Mouse (Mus musculus) limb, embryonic 13.5 days (tissue): ENCODE measurements around the gene Thap12. TPM values are rescaled to one million over a fixed set of nuclear protein-coding genes. Genes with fewer than 3 reads are reported as not detected.
A peak's percentile ranks its signal among the peaks of the same experiment; 100 is the strongest.

Experiments used
- ATAC-seq: fragments of 200-750 bp; cut with Nextera tagmentation; 2 replicates; pipeline ENCODE4 v1.8.0; 2017; ENCODE audit warnings: low read depth, moderate number of reproducible peaks, moderate TSS enrichment; ENCODE audit not compliant: low FRiP score
- H3K27ac ChIP-seq: fragments of 300-500 bp; sonication (generic); 2 replicates; pipeline ENCODE4 v1.5.1; 2015; ENCODE audit warnings: inconsistent platforms, mild to moderate bottlenecking, moderate library complexity
- H3K27me3 ChIP-seq: fragments of 300-500 bp; sonication (generic); 2 replicates; pipeline ENCODE4 v1.6.1; 2015; ENCODE audit warnings: mild to moderate bottlenecking, inconsistent platforms
- H3K36me3 ChIP-seq: fragments of 300-500 bp; sonication (generic); 2 replicates; pipeline ENCODE4 v1.6.1; 2015; ENCODE audit warnings: inconsistent platforms, mild to moderate bottlenecking, moderate library complexity
- H3K4me1 ChIP-seq: fragments of 300-500 bp; sonication (generic); 2 replicates; pipeline ENCODE4 v1.6.1; 2015; ENCODE audit warnings: inconsistent platforms
- H3K4me2 ChIP-seq: fragments of 300-500 bp; sonication (generic); replicated peaks from 2 replicates; pipeline ENCODE4 v1.6.1; 2015; ENCODE audit warnings: inconsistent platforms, mild to moderate bottlenecking, moderate library complexity
- H3K4me3 ChIP-seq: fragments of 300-500 bp; sonication (generic); 2 replicates; pipeline ENCODE4 v1.5.1; 2015; ENCODE audit warnings: moderate library complexity, mild to moderate bottlenecking, inconsistent platforms
- H3K9ac ChIP-seq: fragments of 300-500 bp; sonication (generic); 2 replicates; pipeline ENCODE4 v1.6.1; 2015; ENCODE audit warnings: mild to moderate bottlenecking, inconsistent platforms
- H3K9me3 ChIP-seq: fragments of 300-500 bp; sonication (generic); 2 replicates; pipeline ENCODE4 v1.6.1; 2016; ENCODE audit warnings: inconsistent platforms
- WGBS: fragments of 180-500 bp; shearing (Covaris S2); methylation state at CpG from one replicate; pipeline ENCODE4 v1.1.7; 2015; 5-methylcytosine and 5-hydroxymethylcytosine counted together
- polyA plus RNA-seq: library from polyadenylated mRNA; unstranded; fragments of >200 nt; fragmentation: Nextera tagmentation; extraction: Ambion mirVana; gene quantifications from 2 replicates; pipeline ENCODE4 v1.2.1, GENCODE M21; 2015

The Thap12 gene
- polyA plus RNA-seq, 1 experiment from 2014 or later, result 73.9 TPM

GRCm38 (mm10) chr7:98677511-98677910 is 25.4 kb upstream of the Thap12 start:
- Histone ChIP-seq H3K27me3 (0 out of 2 replicates have a peak, but pooled peaks cover 6% of the 10 kb centered on the region), H3K36me3 (no peaks in the 10 kb centered on the region), H3K9ac (no peak overlapping the region), H3K4me3 (no peak overlapping the region), H3K4me1 (peaks cover 29% of the 10 kb centered on the region), H3K27ac (no peak overlapping the region), H3K9me3 (no peaks in the 10 kb centered on the region), H3K4me2 (no peak overlapping the region)
- WGBS, result 26% methylated on average over 2 of the region's 2 CpGs
- ATAC-seq, result no peak

DNA sequence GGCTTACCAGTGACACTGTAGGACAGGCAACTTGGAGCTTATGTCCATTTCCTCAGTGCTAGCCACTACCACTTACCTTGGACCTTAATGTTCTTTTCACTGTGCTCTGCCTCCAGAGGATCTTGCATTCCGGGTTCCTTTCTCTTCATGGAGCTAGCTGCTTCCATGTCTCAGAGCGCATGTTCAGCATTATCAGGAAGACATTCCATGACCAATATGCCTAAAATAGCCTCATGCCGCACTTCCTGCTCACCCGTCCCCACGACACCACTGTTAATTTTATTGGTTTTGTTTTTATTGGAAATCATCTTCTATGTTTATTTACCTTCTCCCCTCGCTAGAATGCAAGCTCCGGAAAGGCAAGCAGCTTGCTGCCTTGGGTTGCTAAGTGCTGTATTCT is 24.5 kb upstream of the Thap12 start:
- no peaks in the 10 kb centered on the region for H3K36me3 ChIP-seq
- no peak for ATAC-seq
- no peak overlapping the region for H3K4me2 ChIP-seq
- no peak overlapping the region for H3K9ac ChIP-seq
- no peaks in the 10 kb centered on the region for H3K9me3 ChIP-seq
- H3K4me3 ChIP-seq, result no peak overlapping the region
- 0 out of 2 replicates have a peak, but pooled peaks cover 6% of the 10 kb centered on the region for H3K27me3 ChIP-seq
- no peak overlapping the region for H3K27ac ChIP-seq
- WGBS, result 45% methylated on average over 7 of the region's 7 CpGs
- peaks cover 25% of the 10 kb centered on the region for H3K4me1 ChIP-seq

- Histone ChIP-seq H3K9me3 (no peaks in the 10 kb centered on the region), H3K4me3 (no peak overlapping the region), H3K27ac (no peak overlapping the region), H3K4me1 (peaks cover 36% of the 10 kb centered on the region), H3K4me2 (no peak overlapping the region), H3K36me3 (no peaks in the 10 kb centered on the region), H3K27me3 (peaks cover 10% of the 10 kb centered on the region; the same call in 1 of the 2 replicates), H3K9ac (no peak overlapping the region)
- ATAC-seq, result no peak
- 55% methylated on average over 2 of the region's 2 CpGs for WGBS
Observed at GRCm38 (mm10) chr7:98680691-98681090, 22.2 kb upstream of the Thap12 start.

DNA sequence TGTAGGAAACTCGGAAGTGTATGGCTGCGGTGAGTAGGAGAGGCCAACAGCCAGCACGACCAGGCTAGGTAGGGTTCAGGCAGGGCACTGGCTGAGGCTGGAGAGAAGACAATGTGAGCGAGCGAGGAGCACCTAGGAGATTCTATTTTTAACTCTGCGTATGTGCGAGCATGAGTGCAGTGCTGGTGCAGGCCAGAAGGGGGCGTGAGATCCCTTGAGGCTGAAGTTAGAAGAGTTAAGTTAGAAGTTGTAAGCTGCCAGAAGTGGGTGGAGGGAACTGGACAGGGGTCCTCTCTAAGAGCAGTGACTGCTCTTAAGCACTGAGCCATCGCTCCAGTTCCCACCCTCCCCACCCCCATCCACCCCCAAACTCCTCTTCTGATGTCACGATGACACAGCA is 20.1 kb upstream of the Thap12 start:
- Histone ChIP-seq H3K4me1 (peaks cover 45% of the 10 kb centered on the region), H3K9me3 (no peaks in the 10 kb centered on the region), H3K9ac (no peak overlapping the region), H3K4me2 (no peak overlapping the region), H3K4me3 (no peak overlapping the region), H3K27me3 (peaks cover 10% of the 10 kb centered on the region; the same call in 1 of the 2 replicates), H3K27ac (no peak overlapping the region), H3K36me3 (no peaks in the 10 kb centered on the region)
- 90% methylated on average over 10 of the region's 10 CpGs for WGBS
- ATAC-seq, result no peak

- Histone ChIP-seq H3K27ac (peak overlapping the region; percentile 49; the same call in 1 of the 2 replicates), H3K9ac (0 out of 2 replicates have a peak overlapping the region, but pooled peaks have one; percentile 13), H3K36me3 (no peaks in the 10 kb centered on the region), H3K4me1 (peaks cover 47% of the 10 kb centered on the region), H3K9me3 (no peaks in the 10 kb centered on the region), H3K4me3 (peak overlapping the region; percentile 22; the same call in 1 of the 2 replicates), H3K4me2 (peak overlapping the region; percentile 55), H3K27me3 (peaks cover 5% of the 10 kb centered on the region; the same call in 1 of the 2 replicates)
- 10% methylated on average over 13 of the region's 13 CpGs for WGBS
- ATAC-seq, result peak; percentile 93
Observed at GRCm38 (mm10) chr7:98685895-98686294, 17.0 kb upstream of the Thap12 start.

GRCm38 (mm10) chr7:98690126-98690525 is 12.8 kb upstream of the Thap12 start:
- H3K27ac ChIP-seq, result peak overlapping the region; percentile 55; the same call in 1 of the 2 replicates
- 86% methylated on average over 1 of the region's 1 CpGs for WGBS

DNA sequence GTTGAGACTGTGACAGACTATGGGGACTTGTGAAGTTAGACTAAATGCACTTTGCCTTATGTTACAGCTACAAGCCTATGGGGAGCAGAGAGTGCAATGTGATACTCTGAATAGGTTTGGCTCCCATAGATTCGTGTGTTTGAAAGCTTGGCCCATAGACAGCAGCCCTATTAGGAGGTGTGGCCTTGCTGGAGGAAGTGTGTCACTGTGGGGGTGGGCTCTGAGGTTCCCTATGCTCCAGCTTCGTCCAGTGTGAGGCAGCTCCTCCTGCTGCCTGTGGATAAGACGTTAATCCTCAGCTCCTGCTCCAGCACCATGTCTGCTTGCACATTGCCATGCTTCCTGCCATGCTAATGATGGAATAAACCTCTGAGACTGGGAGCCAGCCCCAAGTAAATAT is 12.1 kb upstream of the Thap12 start:
- peak; percentile 81 for ATAC-seq
- peaks cover 45% of the 10 kb centered on the region for H3K4me1 ChIP-seq
- H3K27me3 ChIP-seq, result no peaks in the 10 kb centered on the region
- no peaks in the 10 kb centered on the region for H3K36me3 ChIP-seq
- 7% methylated on average over 3 of the region's 3 CpGs for WGBS
- H3K4me2 ChIP-seq, result peak overlapping the region; percentile 28; the same call in 1 of the 2 replicates
- H3K9ac ChIP-seq, result no peak overlapping the region
- H3K27ac ChIP-seq, result peak overlapping the region; percentile 55; the same call in 1 of the 2 replicates
- no peaks in the 10 kb centered on the region for H3K9me3 ChIP-seq
- no peak overlapping the region for H3K4me3 ChIP-seq

More at GRCm38 (mm10) chr7:98690126-98690525, 12.8 kb upstream of the Thap12 start:
- H3K4me1 ChIP-seq, result peaks cover 52% of the 10 kb centered on the region
- H3K27me3 ChIP-seq, result no peaks in the 10 kb centered on the region
- H3K9ac ChIP-seq, result no peak overlapping the region
- no peak for ATAC-seq
- no peak overlapping the region for H3K4me2 ChIP-seq
- H3K36me3 ChIP-seq, result no peaks in the 10 kb centered on the region
- H3K9me3 ChIP-seq, result no peaks in the 10 kb centered on the region
- H3K4me3 ChIP-seq, result no peak overlapping the region

DNA sequence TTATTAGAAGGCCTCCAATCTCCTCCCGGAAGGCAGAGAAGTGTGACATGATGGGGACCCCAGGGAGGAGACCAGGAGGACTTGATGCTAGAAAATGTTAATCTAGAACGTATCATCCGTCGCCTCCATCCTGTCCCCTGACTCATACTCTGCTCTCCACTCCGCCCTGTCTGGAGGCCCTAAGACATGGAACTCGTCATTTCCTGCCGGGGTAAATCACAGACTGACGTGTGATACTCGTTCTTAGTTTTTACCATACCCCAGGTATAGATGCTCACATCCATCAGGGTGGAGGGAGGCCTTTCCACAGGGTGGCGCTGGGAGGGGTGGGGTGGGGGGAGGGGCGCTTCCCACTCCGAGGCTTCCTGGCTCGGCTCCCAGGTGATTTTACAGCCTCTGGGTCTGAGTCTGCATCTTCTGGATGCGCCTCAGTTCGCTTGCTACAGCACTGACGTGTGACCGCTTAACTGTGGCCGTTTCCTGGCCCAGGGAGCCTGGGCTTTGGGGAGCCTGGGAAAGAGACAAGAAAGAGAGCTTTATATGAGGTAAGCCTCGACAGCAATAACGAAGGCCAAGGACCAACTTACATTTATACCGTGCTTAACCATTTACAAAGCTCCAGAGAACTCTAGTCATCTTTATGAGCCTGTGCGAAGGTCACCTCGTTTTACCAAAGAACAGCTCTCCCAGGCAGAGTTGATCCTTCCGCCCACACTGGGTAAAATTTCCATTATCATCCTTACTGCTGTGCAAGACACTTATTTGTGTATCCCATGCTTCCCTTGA is 9.9 kb upstream of the Thap12 start:
- Histone ChIP-seq H3K27ac (peak overlapping the region; percentile 48; the same call in 1 of the 2 replicates), H3K27me3 (no peaks in the 10 kb centered on the region), H3K4me2 (peak overlapping the region; percentile 48), H3K36me3 (no peaks in the 10 kb centered on the region), H3K9me3 (no peaks in the 10 kb centered on the region), H3K4me3 (no peak overlapping the region), H3K4me1 (peaks cover 37% of the 10 kb centered on the region), H3K9ac (no peak overlapping the region)
- ATAC-seq, result peak; percentile 49; the same call in 1 of the 2 replicates
- 25% methylated on average over 24 of the region's 24 CpGs for WGBS

DNA sequence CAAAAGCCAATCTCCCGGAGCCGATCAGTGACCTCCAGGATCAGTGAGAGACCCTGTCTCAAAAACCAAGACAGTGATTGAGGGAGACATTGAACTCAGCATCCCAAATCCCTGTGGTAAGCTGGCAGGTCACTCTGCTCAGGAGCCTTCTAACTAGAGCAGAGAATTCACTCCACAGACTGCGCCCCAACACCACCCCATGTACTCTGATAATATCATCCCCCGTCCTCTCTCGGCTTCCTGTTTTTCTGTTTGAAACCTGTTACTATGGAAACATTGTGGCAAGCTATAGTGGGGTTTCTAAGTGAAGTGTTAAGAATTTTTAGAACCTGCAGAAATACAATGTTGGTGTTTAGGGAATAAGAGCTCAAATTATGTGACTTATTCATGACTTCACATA is 8.9 kb upstream of the Thap12 start:
- Histone ChIP-seq H3K4me2 (no peak overlapping the region), H3K36me3 (no peaks in the 10 kb centered on the region), H3K4me1 (peaks cover 37% of the 10 kb centered on the region), H3K9ac (no peak overlapping the region), H3K4me3 (no peak overlapping the region), H3K27ac (no peak overlapping the region), H3K27me3 (no peaks in the 10 kb centered on the region), H3K9me3 (no peaks in the 10 kb centered on the region)
- no peak for ATAC-seq
- WGBS, result 73% methylated on average over 5 of the region's 5 CpGs

DNA sequence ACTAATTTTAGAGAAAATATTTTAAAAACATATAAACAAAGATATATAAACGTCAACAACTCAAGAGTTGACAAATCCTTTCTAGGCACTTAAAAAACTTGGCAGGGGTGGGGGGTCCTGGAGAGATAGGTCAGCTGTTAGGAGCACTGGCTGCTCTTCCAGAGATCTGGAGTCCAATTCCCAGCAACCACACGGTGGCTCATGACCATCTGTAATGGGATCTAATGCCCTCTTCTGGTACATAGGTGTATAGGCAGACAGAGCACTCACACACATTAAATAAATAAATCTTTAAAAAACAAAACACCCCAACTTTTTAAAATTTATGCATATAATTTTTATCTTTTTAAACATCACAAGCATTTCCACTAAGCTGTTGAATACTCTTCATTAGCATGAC is 5.4 kb upstream of the Thap12 start:
- 20% methylated on average over 2 of the region's 2 CpGs for WGBS
- no peaks in the 10 kb centered on the region for H3K36me3 ChIP-seq
- no peak overlapping the region for H3K4me2 ChIP-seq
- peaks cover 22% of the 10 kb centered on the region for H3K4me1 ChIP-seq
- no peaks in the 10 kb centered on the region for H3K9me3 ChIP-seq
- no peak overlapping the region for H3K4me3 ChIP-seq
- no peak overlapping the region for H3K9ac ChIP-seq
- no peaks in the 10 kb centered on the region for H3K27me3 ChIP-seq
- H3K27ac ChIP-seq, result no peak overlapping the region
- no peak for ATAC-seq

- 65% methylated on average over 5 of the region's 5 CpGs for WGBS
- Histone ChIP-seq H3K9ac (no peak overlapping the region), H3K4me2 (no peak overlapping the region), H3K27ac (no peak overlapping the region), H3K9me3 (no peaks in the 10 kb centered on the region), H3K36me3 (no peaks in the 10 kb centered on the region), H3K4me3 (no peak overlapping the region), H3K27me3 (no peaks in the 10 kb centered on the region), H3K4me1 (peaks cover 17% of the 10 kb centered on the region)
- no peak for ATAC-seq
Observed at GRCm38 (mm10) chr7:98698041-98698440, 4.9 kb upstream of the Thap12 start.

DNA sequence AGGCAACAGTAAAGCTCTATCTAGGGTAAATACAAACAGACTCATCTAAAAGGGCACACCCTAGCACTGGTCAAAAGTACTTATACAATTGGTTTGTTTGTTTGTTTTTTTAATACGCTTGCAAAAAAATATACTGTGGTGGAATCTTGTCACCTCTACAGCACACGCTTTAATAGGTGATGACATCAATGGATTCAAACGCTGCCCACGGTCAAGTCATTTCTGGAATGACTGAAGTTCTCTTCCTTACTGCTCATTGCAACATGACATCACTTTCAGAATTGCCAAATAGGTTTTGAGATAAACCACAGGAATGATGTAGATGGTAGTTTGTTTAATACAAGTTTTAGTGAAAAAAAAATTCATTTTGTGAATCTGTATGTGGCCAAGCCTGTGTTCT is 4.3 kb upstream of the Thap12 start:
- H3K27ac ChIP-seq, result no peak overlapping the region
- H3K4me1 ChIP-seq, result peaks cover 13% of the 10 kb centered on the region
- H3K36me3 ChIP-seq, result no peaks in the 10 kb centered on the region
- H3K27me3 ChIP-seq, result no peaks in the 10 kb centered on the region
- H3K9me3 ChIP-seq, result no peaks in the 10 kb centered on the region
- H3K4me3 ChIP-seq, result no peak overlapping the region
- ATAC-seq, result no peak
- H3K4me2 ChIP-seq, result no peak overlapping the region
- no peak overlapping the region for H3K9ac ChIP-seq
- WGBS, result 89% methylated on average over 4 of the region's 4 CpGs
